Mouse (Mus musculus): Measurements from ENCODE around the gene Praf2. TPM values are rescaled to one million over a fixed set of nuclear protein-coding genes. Genes with fewer than 3 reads are reported as not detected.

Praf2 gene
- polyA plus RNA-seq, 1 experiment from 2014 or later: 29.8 TPM

GRCm38 (mm10) chrX:7724135-7724534, 4.1 kb upstream of the Praf2 start:
- no peak overlapping the region for H3K27ac ChIP-seq (ENCODE audit: low read depth, low read length)
- no peak overlapping the region for H3K4me2 ChIP-seq
- H3K36me3 ChIP-seq (ENCODE audit: control insufficient read depth, insufficient read depth, low read length): no peaks in the 10 kb centered on the region; the same call in 1 of the 2 replicates
- no peak overlapping the region for H3K4me3 ChIP-seq (ENCODE audit: low read depth, low read length)
- 74% methylated on average over 7 of the region's 7 CpGs for WGBS
- DNase-seq (ENCODE audit: low spot score): no peak
- no peak for ATAC-seq (replicated peaks; ENCODE audit: low FRiP score)
- no peaks in the 10 kb centered on the region for H3K9me3 ChIP-seq (ENCODE audit: control insufficient read depth, low read length)
- no peak overlapping the region for H3K9ac ChIP-seq (ENCODE audit: low read depth, low read length)
- H3K4me1 ChIP-seq (replicated peaks; ENCODE audit: control insufficient read depth, insufficient read depth, low read length): peaks cover 3% of the 10 kb centered on the region; the same call in 1 of the 2 replicates
- no peaks in the 10 kb centered on the region for H3K27me3 ChIP-seq (replicated peaks; ENCODE audit: control insufficient read depth, insufficient read depth, low read length)

- no peak for DNase-seq (ENCODE audit: low spot score)
- no peak overlapping the region for H3K27ac ChIP-seq (ENCODE audit: low read depth, low read length)
- no peaks in the 10 kb centered on the region; the same call in 1 of the 2 replicates for H3K36me3 ChIP-seq (ENCODE audit: control insufficient read depth, insufficient read depth, low read length)
- no peak for ATAC-seq (replicated peaks; ENCODE audit: low FRiP score)
- no peak overlapping the region for H3K9ac ChIP-seq (ENCODE audit: low read depth, low read length)
- peaks cover 3% of the 10 kb centered on the region; the same call in 1 of the 2 replicates for H3K4me1 ChIP-seq (replicated peaks; ENCODE audit: control insufficient read depth, insufficient read depth, low read length)
- H3K4me2 ChIP-seq: no peak overlapping the region
- no peaks in the 10 kb centered on the region for H3K9me3 ChIP-seq (ENCODE audit: control insufficient read depth, low read length)
- 85% methylated on average over 12 of the region's 12 CpGs for WGBS
- no peak overlapping the region for H3K4me3 ChIP-seq (ENCODE audit: low read depth, low read length)
- no peaks in the 10 kb centered on the region for H3K27me3 ChIP-seq (replicated peaks; ENCODE audit: control insufficient read depth, insufficient read depth, low read length)
Measured at GRCm38 (mm10) chrX:7725841-7726240, 2.4 kb upstream of the Praf2 start.

GRCm38 (mm10) chrX:7727176-7727575, 1.1 kb upstream of the Praf2 start:
- ATAC-seq (replicated peaks; ENCODE audit: low FRiP score): no peak
- 86% methylated on average over 13 of the region's 13 CpGs for WGBS
- no peak for DNase-seq (ENCODE audit: low spot score)

GRCm38 (mm10) chrX:7728922-7729265, 655 bp downstream of the Praf2 start:
- H3K4me1 ChIP-seq (replicated peaks; ENCODE audit: control insufficient read depth, insufficient read depth, low read length): no peaks in the 10 kb centered on the region
- H3K36me3 ChIP-seq (ENCODE audit: control insufficient read depth, insufficient read depth, low read length): no peaks in the 10 kb centered on the region; the same call in 1 of the 2 replicates
- no peak overlapping the region for H3K9ac ChIP-seq (ENCODE audit: low read depth, low read length)
- peak overlapping the region; percentile 59 for H3K4me2 ChIP-seq
- H3K27ac ChIP-seq (ENCODE audit: low read depth, low read length): no peak overlapping the region
- DNase-seq (ENCODE audit: low spot score) (no peak), ATAC-seq (replicated peaks; ENCODE audit: low FRiP score) (peak; percentile 13; the same call in 1 of the 2 replicates)
- peak overlapping the region; percentile 50 for H3K4me3 ChIP-seq (ENCODE audit: low read depth, low read length)
- 38% methylated on average over 4 of the region's 4 CpGs for WGBS
- H3K27me3 ChIP-seq (replicated peaks; ENCODE audit: control insufficient read depth, insufficient read depth, low read length): no peaks in the 10 kb centered on the region
- no peaks in the 10 kb centered on the region for H3K9me3 ChIP-seq (ENCODE audit: control insufficient read depth, low read length)

More at GRCm38 (mm10) chrX:7727176-7727575, 1.1 kb upstream of the Praf2 start:
- Histone ChIP-seq H3K4me1 (replicated peaks; ENCODE audit: control insufficient read depth, insufficient read depth, low read length) (peaks cover 3% of the 10 kb centered on the region; the same call in 1 of the 2 replicates), H3K4me3 (ENCODE audit: low read depth, low read length) (no peak overlapping the region), H3K27me3 (replicated peaks; ENCODE audit: control insufficient read depth, insufficient read depth, low read length) (no peaks in the 10 kb centered on the region), H3K36me3 (ENCODE audit: control insufficient read depth, insufficient read depth, low read length) (no peaks in the 10 kb centered on the region; the same call in 1 of the 2 replicates), H3K27ac (ENCODE audit: low read depth, low read length) (no peak overlapping the region), H3K4me2 (no peak overlapping the region), H3K9ac (ENCODE audit: low read depth, low read length) (no peak overlapping the region), H3K9me3 (ENCODE audit: control insufficient read depth, low read length) (no peaks in the 10 kb centered on the region)

GRCm38 (mm10) chrX:7733571-7734156, 5.4 kb downstream of the Praf2 start:
- H3K4me1 ChIP-seq (replicated peaks; ENCODE audit: control insufficient read depth, insufficient read depth, low read length): no peaks in the 10 kb centered on the region
- ATAC-seq (replicated peaks; ENCODE audit: low FRiP score) (peak; percentile 72), DNase-seq (ENCODE audit: low spot score) (peak; percentile 63)
- H3K27ac ChIP-seq (ENCODE audit: low read depth, low read length): no peak overlapping the region
- no peaks in the 10 kb centered on the region for H3K27me3 ChIP-seq (replicated peaks; ENCODE audit: control insufficient read depth, insufficient read depth, low read length)
- no peaks in the 10 kb centered on the region for H3K9me3 ChIP-seq (ENCODE audit: control insufficient read depth, low read length)
- 28% methylated on average over 26 of the region's 26 CpGs for WGBS
- H3K4me2 ChIP-seq: peak overlapping the region; percentile 49
- H3K9ac ChIP-seq (ENCODE audit: low read depth, low read length): no peak overlapping the region
- peak overlapping the region; percentile 27; the same call in 1 of the 2 replicates for H3K4me3 ChIP-seq (ENCODE audit: low read depth, low read length)
- H3K36me3 ChIP-seq (ENCODE audit: control insufficient read depth, insufficient read depth, low read length): no peaks in the 10 kb centered on the region

- H3K9ac ChIP-seq (ENCODE audit: low read depth, low read length): no peak overlapping the region
- no peak for ATAC-seq (replicated peaks; ENCODE audit: low FRiP score)
- 73% methylated on average over 13 of the region's 14 CpGs for WGBS
Measured at GRCm38 (mm10) chrX:7739336-7740081, 11.3 kb downstream of the Praf2 start.

GRCm38 (mm10) chrX:7740082-7740819, 12.0 kb downstream of the Praf2 start:
- H3K27me3 ChIP-seq (replicated peaks; ENCODE audit: control insufficient read depth, insufficient read depth, low read length): no peaks in the 10 kb centered on the region
- ATAC-seq (replicated peaks; ENCODE audit: low FRiP score): no peak
- 56% methylated on average over 10 of the region's 10 CpGs for WGBS
- no peaks in the 10 kb centered on the region for H3K36me3 ChIP-seq (ENCODE audit: control insufficient read depth, insufficient read depth, low read length)
- no peaks in the 10 kb centered on the region for H3K9me3 ChIP-seq (ENCODE audit: control insufficient read depth, low read length)
- H3K4me2 ChIP-seq: peak overlapping the region; percentile 34
- H3K27ac ChIP-seq (ENCODE audit: low read depth, low read length): no peak overlapping the region
- no peak for DNase-seq (ENCODE audit: low spot score)
- peaks cover 4% of the 10 kb centered on the region for H3K4me1 ChIP-seq (replicated peaks; ENCODE audit: control insufficient read depth, insufficient read depth, low read length)
- H3K9ac ChIP-seq (ENCODE audit: low read depth, low read length): no peak overlapping the region
- no peak overlapping the region for H3K4me3 ChIP-seq (ENCODE audit: low read depth, low read length)

More at GRCm38 (mm10) chrX:7739336-7740081, 11.3 kb downstream of the Praf2 start:
- no peak for DNase-seq (ENCODE audit: low spot score)
- Histone ChIP-seq H3K36me3 (ENCODE audit: control insufficient read depth, insufficient read depth, low read length) (no peaks in the 10 kb centered on the region), H3K4me1 (replicated peaks; ENCODE audit: control insufficient read depth, insufficient read depth, low read length) (peaks cover 4% of the 10 kb centered on the region), H3K4me2 (no peak overlapping the region), H3K27me3 (replicated peaks; ENCODE audit: control insufficient read depth, insufficient read depth, low read length) (no peaks in the 10 kb centered on the region), H3K27ac (ENCODE audit: low read depth, low read length) (no peak overlapping the region), H3K4me3 (ENCODE audit: low read depth, low read length) (no peak overlapping the region), H3K9me3 (ENCODE audit: control insufficient read depth, low read length) (no peaks in the 10 kb centered on the region)

GRCm38 (mm10) chrX:7741103-7741502, 12.9 kb downstream of the Praf2 start:
- Histone ChIP-seq H3K36me3 (ENCODE audit: control insufficient read depth, insufficient read depth, low read length) (no peaks in the 10 kb centered on the region), H3K27me3 (replicated peaks; ENCODE audit: control insufficient read depth, insufficient read depth, low read length) (no peaks in the 10 kb centered on the region), H3K4me2 (peak overlapping the region; percentile 34), H3K9me3 (ENCODE audit: control insufficient read depth, low read length) (no peaks in the 10 kb centered on the region), H3K9ac (ENCODE audit: low read depth, low read length) (no peak overlapping the region), H3K4me3 (ENCODE audit: low read depth, low read length) (no peak overlapping the region), H3K4me1 (replicated peaks; ENCODE audit: control insufficient read depth, insufficient read depth, low read length) (peaks cover 4% of the 10 kb centered on the region), H3K27ac (ENCODE audit: low read depth, low read length) (no peak overlapping the region)
- no peak for DNase-seq (ENCODE audit: low spot score)
- WGBS: 59% methylated on average over 5 of the region's 5 CpGs
- 0 out of 2 replicates have a peak, but pooled peaks have one; percentile 34 for ATAC-seq (replicated peaks; ENCODE audit: low FRiP score)

Data from liver, embryonic 11.5 days (tissue).